Mouse (Mus musculus) CH12.LX (cell line): ENCODE measurements at regions not wholly inside any gene's neighbourhood (a gene's known extent, or its start where the extent isn't known, plus 50 kb on each side); places are given as distances from the start of the nearest gene placed in this dataset.

Experiments
- DNase-seq: peaks from one replicate; pipeline ENCODE4 v3.0.0-alpha.2; 2013; ENCODE audit errors: extremely low read depth
- H3K27ac ChIP-seq: 2 replicates; pipeline ENCODE4 v1.5.1; 2012; ENCODE audit warnings: low read depth, mild to moderate bottlenecking, control low read depth, moderate library complexity; ENCODE audit not compliant: insufficient read depth
- H3K27me3 ChIP-seq: replicated peaks from 2 replicates; pipeline ENCODE3; 2012; ENCODE audit warnings: inconsistent platforms
- H3K36me3 ChIP-seq, 2 experiments: replicated peaks in 1 of 2; 2 replicates each; pipeline versions ENCODE3 to v1.6.1; 2012; ENCODE audit warnings: inconsistent platforms in 1 of 2, low read length in 1 of 2, mild to moderate bottlenecking in 1 of 2, mixed read lengths in 1 of 2, moderate library complexity in 1 of 2; ENCODE audit not compliant: control insufficient read depth in 1 of 2, insufficient read depth in 1 of 2
- H3K4me1 ChIP-seq, 2 experiments: 2 replicates each; pipeline ENCODE4 v1.6.1; 2012; ENCODE audit warnings: inconsistent platforms in 1 of 2, moderate library complexity in 1 of 2; ENCODE audit not compliant: insufficient read depth in 2 of 2, control insufficient read depth in 1 of 2
- H3K4me2 ChIP-seq: 2 replicates; pipeline ENCODE4 v1.6.1; 2012; ENCODE audit warnings: low read depth, mild to moderate bottlenecking, control low read depth; ENCODE audit not compliant: poor library complexity, insufficient read depth, severe bottlenecking
- H3K4me3 ChIP-seq, 3 experiments: fragments of 150-350 bp in 1 of 3; sonication (generic) in 1 of 3; replicated peaks in 1 of 3; 2 replicates each; pipeline versions ENCODE3 to v1.5.1; 2011 to 2012; ENCODE audit warnings: low read depth in 2 of 3, low read length in 2 of 3, mild to moderate bottlenecking in 2 of 3, moderate library complexity in 2 of 3, control low read depth in 1 of 3, improper control_type of control experiment in 1 of 3, inconsistent platforms in 1 of 3, mixed read lengths in 1 of 3; ENCODE audit not compliant: poor library complexity in 1 of 3
- H3K79me2 ChIP-seq: replicated peaks from 2 replicates; pipeline ENCODE4 v1.6.1; 2012; ENCODE audit warnings: mild to moderate bottlenecking, moderate library complexity; ENCODE audit not compliant: control insufficient read depth, poor library complexity, insufficient read depth, severe bottlenecking; ENCODE audit errors: extremely low read depth
- H3K9ac ChIP-seq: 2 replicates; pipeline ENCODE4 v1.6.1; 2012; ENCODE audit warnings: low read depth, mild to moderate bottlenecking, control low read depth, moderate library complexity; ENCODE audit not compliant: insufficient read depth
- H3K9me3 ChIP-seq: replicated peaks from 2 replicates; pipeline ENCODE3; 2012; ENCODE audit warnings: low read length, inconsistent platforms, mixed read lengths
- CHD2 ChIP-seq: IDR thresholded peaks from 2 replicates; pipeline ENCODE4 v1.6.1; 2011; ENCODE audit warnings: low read length, improper control_type of control experiment
- CTCF ChIP-seq, 2 experiments: IDR thresholded peaks in 1 of 2; conservative IDR thresholded peaks in 1 of 2; 2 replicates each; pipeline ENCODE4 v1.5.1; 2011 to 2012; ENCODE audit warnings: low read depth in 2 of 2, low read length in 2 of 2, improper control_type of control experiment in 1 of 2, inconsistent platforms in 1 of 2, mild to moderate bottlenecking in 1 of 2, moderate library complexity in 1 of 2
- EP300 ChIP-seq: IDR thresholded peaks from 2 replicates; pipeline ENCODE4 v1.6.1; 2011; ENCODE audit warnings: low read length, improper control_type of control experiment
- ETS1 ChIP-seq: conservative IDR thresholded peaks from 2 replicates; pipeline ENCODE4 v1.6.1; 2012; ENCODE audit warnings: low read depth, mild to moderate bottlenecking, inconsistent platforms, low read length, improper control_type of control experiment, moderate library complexity
- GABPA ChIP-seq: IDR thresholded peaks from 2 replicates; pipeline ENCODE4 v1.6.1; 2012; ENCODE audit warnings: low read depth, low read length, improper control_type of control experiment, inconsistent platforms; ENCODE audit not compliant: insufficient replicate concordance
- HCFC1 ChIP-seq: IDR thresholded peaks from 2 replicates; pipeline ENCODE4 v1.6.1; 2012; ENCODE audit warnings: low read depth, mild to moderate bottlenecking, inconsistent platforms, low read length, improper control_type of control experiment
- IRF4 ChIP-seq: IDR thresholded peaks from 2 replicates; pipeline ENCODE4 v1.6.1; 2014; ENCODE audit warnings: low read depth, mild to moderate bottlenecking, inconsistent platforms, low read length, improper control_type of control experiment
- JUN ChIP-seq: IDR thresholded peaks from 2 replicates; pipeline ENCODE4 v1.6.1; 2011; ENCODE audit warnings: low read depth, mild to moderate bottlenecking, low read length, improper control_type of control experiment, moderate library complexity; ENCODE audit not compliant: insufficient read depth
- MAZ ChIP-seq: IDR thresholded peaks from 2 replicates; pipeline ENCODE4 v1.6.1; 2012; ENCODE audit warnings: low read depth, mild to moderate bottlenecking, inconsistent platforms, low read length, improper control_type of control experiment, moderate library complexity
- MXI1 ChIP-seq: IDR thresholded peaks from 2 replicates; pipeline ENCODE4 v1.6.1; 2011; ENCODE audit warnings: mild to moderate bottlenecking, low read depth, low read length, improper control_type of control experiment
- NELFE ChIP-seq: IDR thresholded peaks from 2 replicates; pipeline ENCODE4 v1.6.1; 2011; ENCODE audit warnings: low read depth, low read length, improper control_type of control experiment
- POLR2A ChIP-seq: IDR thresholded peaks from 2 replicates; pipeline ENCODE4 v1.6.1; 2011; ENCODE audit warnings: low read depth, mild to moderate bottlenecking, improper control_type of control experiment, low read length
- RAD21 ChIP-seq: IDR thresholded peaks from 2 replicates; pipeline ENCODE4 v1.6.1; 2011; ENCODE audit warnings: low read depth, mild to moderate bottlenecking, low read length, improper control_type of control experiment, moderate library complexity
- RCOR1 ChIP-seq: conservative IDR thresholded peaks from 2 replicates; pipeline ENCODE4 v1.6.1; 2012; ENCODE audit warnings: low read depth, mild to moderate bottlenecking, inconsistent platforms, low read length, improper control_type of control experiment
- SMC3 ChIP-seq: IDR thresholded peaks from 2 replicates; pipeline ENCODE4 v1.6.1; 2011; ENCODE audit warnings: low read depth, low read length, improper control_type of control experiment
- USF2 ChIP-seq: conservative IDR thresholded peaks from 2 replicates; pipeline ENCODE4 v1.6.1; 2011; ENCODE audit warnings: low read depth, low read length, improper control_type of control experiment
- ZC3H11A ChIP-seq: IDR thresholded peaks from 2 replicates; pipeline ENCODE4 v1.6.1; 2012; ENCODE audit warnings: low read depth, mild to moderate bottlenecking, inconsistent platforms, low read length, improper control_type of control experiment
- ZKSCAN1 ChIP-seq: IDR thresholded peaks from 2 replicates; pipeline ENCODE4 v1.6.1; 2012; ENCODE audit warnings: low read depth, inconsistent platforms, low read length, improper control_type of control experiment, borderline replicate concordance
- dilution Hi-C: fragments of 300-500 bp; cut with MboI; formaldehyde crosslinking; loops from 2 replicates; pipeline ENCODE4 v1.14.3; 2020; ENCODE audit warnings: low sequenced_read_pairs; ENCODE audit not compliant: extremely low pct_unique_long_range_greater_than_20kb, extremely low pct_ligation_motif_present
- in situ Hi-C: fragments of 300-500 bp; cut with MboI; formaldehyde crosslinking; loops from 3 replicates; pipeline ENCODE4 v1.14.3; 2019; ENCODE audit warnings: low sequenced_read_pairs, low pct_ligation_motif_present, low pct_unique_long_range_greater_than_20kb, mixed read lengths

DNA sequence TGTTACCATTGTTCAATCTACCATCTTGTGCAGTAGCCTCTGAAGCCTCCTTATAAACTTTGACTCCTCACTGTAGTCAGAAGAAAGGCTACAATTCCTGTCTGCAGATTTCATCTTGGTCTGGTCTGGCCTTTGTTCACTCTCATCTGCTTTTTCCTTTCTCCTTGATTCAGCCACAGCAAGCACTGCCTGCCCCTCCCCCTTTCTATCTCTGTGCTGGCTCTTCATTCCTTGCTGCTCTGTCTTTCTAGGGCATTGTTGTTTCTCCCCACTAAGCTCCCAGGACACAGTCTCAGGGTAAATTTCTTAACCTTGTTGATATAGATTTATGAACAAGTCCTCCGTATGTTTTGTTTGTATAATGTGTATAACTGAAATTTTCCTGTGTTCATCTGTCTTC lies 62.3 kb upstream of the Gprin3 start:
- dilution Hi-C loops: no loop called here
- in situ Hi-C loops: loop anchor here (10.0 kb wide), 1 partner anchor 234 kb away; no protein-coding TSS in a partner anchor
- Histone ChIP-seq H3K9ac (no peak overlapping the region), H3K79me2 (no peaks in the 10 kb centered on the region), H3K4me2 (no peak overlapping the region), H3K27ac (no peak overlapping the region), H3K4me1 (peaks cover 0 to 7% of the 10 kb centered on the region in 2 experiments; a peak in 2 of 4 replicates), H3K4me3 (no peak overlapping the region), H3K9me3 (peaks cover 3% of the 10 kb centered on the region), H3K27me3 (no peaks in the 10 kb centered on the region), H3K36me3 (no peaks in the 10 kb centered on the region)
- DNase-seq: no peak
- TF ChIP-seq SMC3 (no peak), MXI1 (no peak), GABPA (no peak), HCFC1 (no peak), ZKSCAN1 (no peak), NELFE (no peak), RCOR1 (no peak), POLR2A (no peak), CHD2 (no peak), JUN (no peak), MAZ (no peak)

DNA sequence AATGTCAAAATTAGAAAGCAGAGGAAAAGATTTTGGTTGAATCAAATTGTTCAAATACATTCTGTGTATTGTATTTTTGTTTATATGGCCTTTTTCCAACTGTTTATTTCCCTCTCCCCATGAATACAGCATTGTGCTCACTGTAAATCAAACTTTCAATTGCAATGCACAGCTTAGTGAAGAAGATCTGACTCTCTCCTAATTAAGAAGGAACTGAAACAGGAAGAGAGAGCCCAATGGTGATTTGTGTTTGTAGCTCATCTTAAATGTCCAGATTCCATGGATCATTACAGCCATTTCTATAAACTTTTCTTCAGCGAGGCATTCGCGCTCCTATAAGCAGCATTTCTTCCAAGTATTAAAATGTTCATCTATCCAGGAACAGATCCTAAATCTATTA lies 57.9 kb upstream of the Gprin3 start:
- H3K27me3 ChIP-seq: no peaks in the 10 kb centered on the region
- no peak overlapping the region for H3K9ac ChIP-seq
- no peaks in the 10 kb centered on the region for H3K36me3 ChIP-seq
- no peaks in the 10 kb centered on the region for H3K9me3 ChIP-seq
- in situ Hi-C loops: loop anchor here (10.0 kb wide), 1 partner anchor 229 kb away; no protein-coding TSS in a partner anchor
- H3K4me2 ChIP-seq: no peak overlapping the region
- H3K27ac ChIP-seq: no peak overlapping the region
- peaks cover 0 to 11% of the 10 kb centered on the region in 2 experiments; a peak in 2 of 4 replicates for H3K4me1 ChIP-seq
- no peaks in the 10 kb centered on the region for H3K79me2 ChIP-seq
- H3K4me3 ChIP-seq: no peak overlapping the region
- TF ChIP-seq IRF4: 0 out of 2 replicates have a peak, but pooled peaks have one; percentile 20
- TF ChIP-seq EP300: 0 out of 2 replicates have a peak, but pooled peaks have one; percentile 42
- TF ChIP-seq ETS1: no peak
- TF ChIP-seq, all 38 proteins: peak for 2
- peak; percentile 9 for DNase-seq
- dilution Hi-C loops: no loop called here

DNA sequence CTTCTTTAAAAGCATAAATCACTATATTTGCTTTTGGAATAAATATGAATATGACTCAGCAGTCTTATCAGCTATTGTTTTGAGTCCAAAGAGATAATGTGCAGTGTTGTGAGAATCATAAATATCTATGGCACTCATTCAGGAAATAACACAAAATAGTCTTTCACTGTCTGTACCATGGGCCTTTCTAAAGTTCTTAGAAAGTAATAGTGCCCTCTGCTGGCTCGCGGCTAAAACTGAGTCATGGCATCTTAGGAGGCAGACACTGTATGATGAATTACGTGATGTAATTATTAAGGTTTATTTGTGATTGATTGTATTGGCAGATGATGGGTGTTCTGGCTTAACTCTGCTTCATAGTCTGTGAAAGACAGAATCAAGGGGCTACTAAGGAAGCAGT lies 57.5 kb upstream of the Gprin3 start:
- no peak overlapping the region for H3K4me2 ChIP-seq
- H3K4me3 ChIP-seq: no peak overlapping the region
- H3K27me3 ChIP-seq: no peaks in the 10 kb centered on the region
- peak; percentile 74 for TF ChIP-seq RAD21
- peak; percentile 27 to 81; a peak in 2 of 4 replicates for TF ChIP-seq CTCF (conservative IDR thresholded peaks at IDR 0.05 in 1 of 2, IDR thresholded peaks at IDR 0.05 in 1 of 2; ENCODE audit: low read depth in 2 of 2, low read length in 2 of 2)
- TF ChIP-seq SMC3: peak; percentile 90
- TF ChIP-seq ZC3H11A: peak; percentile 57; the same call in 1 of the 2 replicates
- TF ChIP-seq USF2: no peak
- H3K4me1 ChIP-seq: peaks cover 0 to 11% of the 10 kb centered on the region in 2 experiments; a peak in 2 of 4 replicates
- no peaks in the 10 kb centered on the region for H3K9me3 ChIP-seq
- no peaks in the 10 kb centered on the region for H3K79me2 ChIP-seq
- no peak overlapping the region for H3K27ac ChIP-seq
- in situ Hi-C loops (loop anchor here (10.0 kb wide), 1 partner anchor 229 kb away; no protein-coding TSS in a partner anchor), dilution Hi-C loops (no loop called here)
- no peak overlapping the region for H3K9ac ChIP-seq
- DNase-seq: peak; percentile 76
- no peaks in the 10 kb centered on the region for H3K36me3 ChIP-seq
